Mouse (Mus musculus) heart, embryonic 14.5 days (tissue): Measurements from ENCODE around the gene Mpp1. TPM values are rescaled to one million over a fixed set of nuclear protein-coding genes. Genes with fewer than 3 reads are reported as not detected.
A peak's percentile ranks its signal among the peaks of the same experiment; 100 is the strongest.

ENCODE experiments used
- ATAC-seq: fragments of 200-750 bp; cut with Nextera tagmentation; 2 replicates; pipeline ENCODE4 v1.8.0; 2017; ENCODE audit warnings: low read depth, moderate TSS enrichment; ENCODE audit not compliant: insufficient number of reproducible peaks, insufficient read depth, low FRiP score
- H3K27ac ChIP-seq, 2 experiments: fragments of 200-500 bp in 1 of 2; fragments of 300-500 bp in 1 of 2; sonication (generic) in 1 of 2; replicated peaks in 1 of 2; 2 replicates each; pipeline ENCODE4 v1.5.1; 2012 to 2014; ENCODE audit warnings: low read depth in 2 of 2, low read length in 2 of 2, control low read depth in 1 of 2, mild to moderate bottlenecking in 1 of 2, mixed read lengths in 1 of 2; ENCODE audit not compliant: control insufficient read depth in 1 of 2, insufficient read depth in 1 of 2
- H3K27me3 ChIP-seq: fragments of 300-500 bp; sonication (generic); 2 replicates; pipeline ENCODE4 v1.6.1; 2014; ENCODE audit warnings: mild to moderate bottlenecking, low read length, control low read depth; ENCODE audit not compliant: control insufficient read depth, insufficient read depth
- H3K36me3 ChIP-seq: fragments of 300-500 bp; sonication (generic); 2 replicates; pipeline ENCODE4 v1.6.1; 2014; ENCODE audit warnings: mild to moderate bottlenecking, control low read depth, low read length, mixed read lengths; ENCODE audit not compliant: control insufficient read depth, insufficient read depth
- H3K4me1 ChIP-seq, 2 experiments: fragments of 200-500 bp in 1 of 2; fragments of 300-500 bp in 1 of 2; sonication (generic) in 1 of 2; 2 replicates each; pipeline ENCODE4 v1.6.1; 2012 to 2014; ENCODE audit warnings: low read length in 2 of 2, control low read depth in 1 of 2, mixed read lengths in 1 of 2; ENCODE audit not compliant: control insufficient read depth in 2 of 2, insufficient read depth in 2 of 2
- H3K4me2 ChIP-seq: fragments of 300-500 bp; sonication (generic); 2 replicates; pipeline ENCODE4 v1.6.1; 2014; ENCODE audit warnings: mild to moderate bottlenecking, low read length
- H3K4me3 ChIP-seq, 2 experiments: fragments of 200-500 bp in 1 of 2; fragments of 300-500 bp in 1 of 2; sonication (generic) in 1 of 2; 2 replicates each; pipeline ENCODE4 v1.5.1; 2012 to 2014; ENCODE audit warnings: low read length in 2 of 2, mild to moderate bottlenecking in 2 of 2, control low read depth in 1 of 2, low read depth in 1 of 2, moderate library complexity in 1 of 2; ENCODE audit not compliant: control insufficient read depth in 1 of 2, insufficient read depth in 1 of 2
- H3K9ac ChIP-seq: fragments of 300-500 bp; sonication (generic); 2 replicates; pipeline ENCODE4 v1.6.1; 2014; ENCODE audit warnings: mild to moderate bottlenecking, low read length
- H3K9me3 ChIP-seq: fragments of 300-500 bp; sonication (generic); 2 replicates; pipeline ENCODE4 v1.6.1; 2016; ENCODE audit warnings: low read length, control low read depth; ENCODE audit not compliant: control insufficient read depth
- WGBS: fragments of 180-500 bp; shearing (Covaris S2); extraction: QIAGEN DNeasy Blood & Tissue Kit; methylation state at CpG from one replicate; pipeline ENCODE4 v1.1.7; 2014; 5-methylcytosine and 5-hydroxymethylcytosine counted together
- polyA plus RNA-seq: library from polyadenylated mRNA; unstranded; fragments of >200 nt; fragmentation: Nextera tagmentation; extraction: Ambion mirVana; gene quantifications from 2 replicates; pipeline ENCODE4 v1.2.1, GENCODE M21; 2014

Mpp1 gene
- polyA plus RNA-seq, 1 experiment from 2014 or later = 31.5 TPM

GRCm38 (mm10) chrX:75102293-75102692 lies 28.5 kb downstream of the Mpp1 start:
- Histone ChIP-seq H3K4me2 (no peak overlapping the region), H3K4me3 (no peak overlapping the region), H3K9me3 (no peaks in the 10 kb centered on the region), H3K27me3 (no peaks in the 10 kb centered on the region), H3K9ac (no peak overlapping the region), H3K27ac (no peak overlapping the region), H3K36me3 (peaks cover 72% of the 10 kb centered on the region), H3K4me1 (no peaks in the 10 kb centered on the region)
- WGBS = 79% methylated on average over 6 of the region's 6 CpGs
- no peak for ATAC-seq

- H3K4me2 ChIP-seq = no peak overlapping the region
- H3K4me3 ChIP-seq = no peak overlapping the region
- no peaks in the 10 kb centered on the region for H3K9me3 ChIP-seq
- H3K9ac ChIP-seq = no peak overlapping the region
- ATAC-seq = no peak
- H3K4me1 ChIP-seq = no peaks in the 10 kb centered on the region
- H3K27me3 ChIP-seq = no peaks in the 10 kb centered on the region
- H3K27ac ChIP-seq = no peak overlapping the region
- peaks cover 41% of the 10 kb centered on the region for H3K36me3 ChIP-seq
- WGBS = 90% methylated on average over 8 of the region's 8 CpGs
Measured at GRCm38 (mm10) chrX:75098799-75099198, 32.0 kb downstream of the Mpp1 start.

- Histone ChIP-seq H3K4me3 (peak overlapping the region; percentile 46 to 79), H3K9me3 (no peaks in the 10 kb centered on the region), H3K4me1 (no peaks in the 10 kb centered on the region), H3K9ac (peak overlapping the region; percentile 68), H3K4me2 (peak overlapping the region; percentile 70), H3K27ac (peak overlapping the region; percentile 74 to 88), H3K27me3 (no peaks in the 10 kb centered on the region), H3K36me3 (peaks cover 32% of the 10 kb centered on the region)
- no peak for ATAC-seq
- WGBS = 22% methylated on average over 23 of the region's 23 CpGs
Measured at GRCm38 (mm10) chrX:75096163-75096770, 34.5 kb downstream of the Mpp1 start.

- peak within 1 kb of the TSS; percentile 70 for H3K4me2 ChIP-seq
- no peaks in the 10 kb centered on the region for H3K9me3 ChIP-seq
- H3K27ac ChIP-seq = peak within 1 kb of the TSS; percentile 74 to 88
- H3K27me3 ChIP-seq = no peaks in the 10 kb centered on the region
- peak; percentile 99 for ATAC-seq
- WGBS = 25% methylated on average over 26 of the region's 29 CpGs
- H3K4me1 ChIP-seq = no peaks in the 10 kb centered on the region
- H3K36me3 ChIP-seq = peaks cover 25% of the 10 kb centered on the region
- H3K4me3 ChIP-seq = peak within 1 kb of the TSS; percentile 46 to 79
- H3K9ac ChIP-seq = peak within 1 kb of the TSS; percentile 68
Measured at GRCm38 (mm10) chrX:75095369-75096162, 35.2 kb downstream of the Mpp1 start, which contains the start of gene Dkc1. Gene Dkc1 (plus strand): TSS chrX:75095854.

- Histone ChIP-seq H3K4me3 (no peak overlapping the region), H3K4me1 (no peaks in the 10 kb centered on the region)
Measured at GRCm38 (mm10) chrX:75085654-75086053, 45.2 kb downstream of the Mpp1 start.

GRCm38 (mm10) chrX:75084774-75085508 lies 45.9 kb downstream of the Mpp1 start, which contains the start of gene Gab3:
Gene Gab3 (minus strand): TSS chrX:75085458.
- H3K9me3 ChIP-seq = no peaks in the 10 kb centered on the region
- H3K4me2 ChIP-seq = peak within 1 kb of the TSS; percentile 60
- H3K4me1 ChIP-seq = no peaks in the 10 kb centered on the region
- peak within 1 kb of the TSS in 1 of 2 experiments; percentile 25; a peak in 1 of 4 replicates for H3K27ac ChIP-seq
- WGBS = 12% methylated on average over 8 of the region's 17 CpGs
- H3K4me3 ChIP-seq = peak within 1 kb of the TSS; percentile 50 to 77
- no peaks in the 10 kb centered on the region for H3K36me3 ChIP-seq
- no peaks in the 10 kb centered on the region for H3K27me3 ChIP-seq
- 0 out of 2 replicates have a peak, but pooled peaks have one; percentile 71 for ATAC-seq
- peak within 1 kb of the TSS; percentile 59 for H3K9ac ChIP-seq

More at GRCm38 (mm10) chrX:75085654-75086053, 45.2 kb downstream of the Mpp1 start:
- no peak for ATAC-seq
- H3K9me3 ChIP-seq = no peaks in the 10 kb centered on the region
- H3K27ac ChIP-seq = no peak overlapping the region
- H3K36me3 ChIP-seq = no peaks in the 10 kb centered on the region
- H3K4me2 ChIP-seq = no peak overlapping the region
- no peaks in the 10 kb centered on the region for H3K27me3 ChIP-seq
- H3K9ac ChIP-seq = no peak overlapping the region
- 18% methylated on average over 1 of the region's 1 CpGs for WGBS

- no peaks in the 10 kb centered on the region for H3K9me3 ChIP-seq
- peak overlapping the region; percentile 60 for H3K4me2 ChIP-seq
- H3K9ac ChIP-seq = peak overlapping the region; percentile 59
- 17% methylated on average over 26 of the region's 26 CpGs for WGBS
- no peak for ATAC-seq
- no peaks in the 10 kb centered on the region for H3K36me3 ChIP-seq
- no peaks in the 10 kb centered on the region for H3K4me1 ChIP-seq
- peak overlapping the region; percentile 50 to 77 for H3K4me3 ChIP-seq
- no peaks in the 10 kb centered on the region for H3K27me3 ChIP-seq
- H3K27ac ChIP-seq = peak overlapping the region in 1 of 2 experiments; percentile 25; a peak in 1 of 4 replicates
Measured at GRCm38 (mm10) chrX:75083982-75084773, 46.6 kb downstream of the Mpp1 start.
